Mouse (Mus musculus) CD4-positive, CD25-positive, alpha-beta regulatory T cell, adult 4 months (primary cell): ENCODE measurements around the gene Ppp4r3b. TPM values are rescaled to one million over a fixed set of nuclear protein-coding genes. Genes with fewer than 3 reads are reported as not detected.

ENCODE experiments used
- ATAC-seq: one replicate; pipeline ENCODE4 v1.8.0; 2017
- polyA plus RNA-seq, 2 experiments: library from polyadenylated mRNA; unstranded; fragments of 100-300 nt; shearing (Covaris generic); gene quantifications; one replicate each; pipeline ENCODE4 v1.2.1; 2017

Gene Ppp4r3b
- 100 to 1,000 TPM; 101 to 104 TPM for polyA plus RNA-seq

DNA sequence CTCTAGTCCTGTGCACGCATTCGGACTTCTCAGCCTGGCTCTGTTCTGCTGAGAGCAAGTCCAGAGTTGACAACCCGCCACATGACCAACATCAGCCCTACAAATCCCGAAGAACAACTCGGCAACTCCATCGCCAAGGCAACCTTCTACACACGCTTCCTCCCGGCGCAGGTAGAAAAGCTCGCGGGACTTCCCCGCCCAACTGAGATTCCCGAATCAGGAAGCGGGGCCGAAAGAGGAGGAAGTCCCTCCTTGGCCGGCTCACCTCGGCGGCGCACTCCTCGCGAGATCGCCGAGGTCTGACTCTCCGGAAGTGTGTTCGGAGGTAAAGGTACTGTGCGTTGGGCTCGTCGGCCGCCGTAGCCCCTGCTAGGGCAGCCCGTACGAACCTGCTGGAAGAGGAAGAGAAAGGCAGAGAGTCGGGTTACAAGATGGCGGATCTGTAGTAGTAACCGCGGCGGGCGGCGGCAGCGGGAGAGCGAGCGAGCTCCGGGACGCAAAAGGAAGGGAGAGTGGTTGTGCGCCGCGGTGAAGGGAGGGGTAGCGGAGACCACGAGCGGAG lies at the start of gene Ppp4r3b:
Gene Ppp4r3b (plus strand): TSS at position 328 of the 562 bp plus-strand sequence.
- ATAC-seq, result peak; percentile 86

DNA sequence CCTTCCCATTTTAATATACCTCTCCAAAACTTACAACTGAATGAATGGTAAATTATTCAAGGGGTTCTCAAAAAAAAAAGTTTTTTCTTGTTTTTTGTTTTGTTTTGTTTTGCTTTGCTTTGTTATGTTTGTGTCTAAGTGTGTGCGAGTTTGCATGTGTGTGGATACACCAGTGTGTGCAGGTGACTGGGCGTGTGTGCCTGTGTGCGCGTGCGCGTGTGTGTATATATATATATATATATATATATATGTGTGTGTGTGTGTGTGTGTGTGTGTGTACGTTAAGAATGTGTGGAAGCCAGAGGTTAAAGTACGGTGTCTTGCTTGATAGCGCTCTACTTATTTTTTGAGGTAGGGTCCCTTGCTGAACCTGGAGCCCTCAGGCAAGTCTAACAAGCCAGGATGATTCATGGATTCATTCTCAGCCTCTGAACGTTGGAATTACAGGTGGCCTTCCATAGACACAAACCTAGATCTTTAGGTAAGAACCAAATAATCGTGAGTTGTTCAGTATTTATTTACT lies 42.8 kb upstream of the Ppp4r3b start:
- peak; percentile 11 for ATAC-seq

DNA sequence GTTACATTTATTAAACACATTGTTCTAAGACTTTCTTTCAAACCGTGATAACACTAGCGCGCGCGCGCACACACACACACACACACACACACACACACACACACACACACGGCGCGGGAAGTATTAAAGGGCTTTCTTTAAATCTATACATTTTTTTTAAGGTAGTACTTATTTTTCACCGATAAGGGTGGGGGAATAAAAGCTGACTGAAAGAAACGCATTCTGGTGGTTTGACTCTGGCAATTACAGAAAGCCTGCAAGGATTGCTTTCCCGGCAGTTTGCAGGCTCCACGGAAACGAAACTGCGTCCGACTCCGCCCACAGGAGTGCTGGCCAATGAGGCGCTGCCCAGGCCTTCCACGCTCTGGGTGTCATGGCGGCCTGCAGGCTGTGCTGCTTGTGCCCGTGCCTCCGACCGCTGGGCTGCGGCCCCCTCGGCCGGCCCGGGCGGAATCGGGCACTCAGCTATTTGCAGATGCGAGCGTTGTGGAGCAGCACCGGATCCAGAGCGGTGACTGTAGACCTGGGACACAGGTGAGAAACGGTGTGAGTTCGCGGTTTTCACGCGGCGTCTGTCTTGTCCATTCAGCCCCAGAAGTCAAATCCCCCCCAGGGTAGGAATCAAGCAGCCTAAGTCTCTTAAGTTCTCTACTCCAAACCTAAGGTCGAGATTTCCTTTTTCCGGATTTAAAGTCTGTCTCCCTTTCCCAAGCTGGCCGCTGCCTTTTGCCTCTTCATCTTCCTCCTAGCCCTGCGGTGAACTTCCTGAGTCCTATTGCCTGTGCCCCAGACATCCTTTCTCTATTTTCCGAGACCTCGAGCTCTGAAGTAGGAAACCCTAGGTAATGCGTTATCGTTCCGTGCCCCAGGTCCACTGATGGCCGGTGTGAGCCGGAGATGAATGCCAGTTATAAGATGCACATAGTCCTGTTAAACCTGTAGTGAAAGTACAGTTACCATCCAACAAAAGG lies 42.0 kb upstream of the Ppp4r3b start, which contains the start of gene Pnpt1:
Gene Pnpt1 (plus strand): TSS at position 360 of the 971 bp plus-strand sequence.
- peak; percentile 100 for ATAC-seq

GRCm38 (mm10) chr11:29140671-29141070 lies 32.0 kb upstream of the Ppp4r3b start:
- no peak for ATAC-seq

- ATAC-seq, result no peak
Measured at GRCm38 (mm10) chr11:29148901-29149300, 23.8 kb upstream of the Ppp4r3b start.

- ATAC-seq, result no peak
Measured at GRCm38 (mm10) chr11:29163569-29163968, 9.1 kb upstream of the Ppp4r3b start.

- ATAC-seq, result peak; percentile 51
Measured at GRCm38 (mm10) chr11:29171959-29172391, 715 bp upstream of the Ppp4r3b start.

DNA sequence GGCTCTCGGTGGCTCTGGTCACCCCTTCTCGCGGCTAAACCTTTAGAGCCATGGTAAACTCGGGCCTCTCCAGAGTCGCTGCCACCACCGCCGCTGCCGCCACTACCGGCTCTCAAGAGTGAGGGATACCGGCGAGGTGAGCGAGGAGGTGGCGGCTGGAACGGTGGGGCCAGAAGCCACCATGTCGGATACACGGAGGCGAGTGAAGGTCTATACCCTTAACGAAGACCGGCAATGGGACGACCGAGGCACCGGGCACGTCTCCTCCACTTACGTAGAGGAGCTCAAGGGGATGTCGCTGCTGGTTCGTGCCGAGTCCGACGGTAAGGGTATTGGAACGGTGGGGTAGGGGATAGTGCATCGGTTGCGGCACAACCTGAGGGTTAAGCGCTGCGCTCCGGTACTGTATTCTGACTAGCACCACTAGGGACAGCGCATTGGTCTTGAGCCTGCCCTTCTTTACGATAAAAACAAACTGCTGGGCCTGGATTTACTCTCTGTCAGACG lies 488 bp downstream of the Ppp4r3b start:
- peak; percentile 52 for ATAC-seq

DNA sequence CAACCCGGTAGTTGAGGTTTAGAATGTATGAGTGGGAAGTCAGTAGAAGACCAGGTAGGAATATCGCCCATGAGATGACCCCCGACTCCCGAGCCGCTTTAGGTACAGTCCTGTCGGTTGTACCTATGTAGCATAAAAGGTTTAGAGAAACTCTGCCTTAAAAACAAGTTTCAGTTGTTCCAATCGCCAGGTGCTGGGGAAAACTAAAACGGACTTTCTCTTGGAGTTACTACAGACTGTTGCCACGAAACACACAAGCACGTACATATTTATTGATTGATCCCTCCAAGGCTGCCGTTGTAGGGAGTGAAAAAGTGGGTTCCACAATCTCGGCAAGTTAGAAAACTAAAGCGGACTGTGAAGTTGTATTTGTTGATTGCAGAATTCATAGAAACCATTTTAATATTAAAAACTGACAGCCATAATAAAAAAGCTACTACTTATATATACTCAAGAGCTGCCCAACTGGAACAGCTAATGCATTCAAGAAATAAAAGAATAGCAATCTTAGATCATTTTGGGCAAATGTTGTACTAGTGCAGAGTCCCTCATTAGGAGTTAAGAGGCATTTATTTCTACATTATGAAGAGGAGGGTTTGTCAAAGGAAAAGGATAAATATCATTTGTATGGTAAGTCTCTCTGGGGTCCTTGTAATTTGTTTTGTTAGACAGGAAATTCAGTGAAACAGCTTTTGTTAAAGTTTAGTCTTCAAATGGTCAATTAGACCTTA lies 1.2 kb downstream of the Ppp4r3b start:
- ATAC-seq, result no peak

DNA sequence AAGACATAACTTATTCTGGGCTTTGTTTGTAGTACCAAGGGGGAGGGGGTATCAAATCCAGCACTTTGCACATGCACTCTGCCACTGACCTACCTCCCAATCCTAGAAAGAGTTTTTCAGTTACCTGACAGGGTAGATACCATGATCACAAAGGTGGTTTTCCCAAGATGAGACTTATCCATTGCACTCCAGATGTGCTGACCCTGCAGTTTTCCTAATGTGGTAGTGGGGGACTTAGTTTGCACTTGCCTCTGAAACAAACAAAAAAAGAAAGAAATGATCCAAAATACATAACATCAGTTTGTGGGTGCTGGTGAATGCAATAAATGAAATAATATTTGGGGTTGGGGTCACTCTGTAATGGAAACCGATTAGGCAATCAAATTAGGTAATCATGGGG lies 6.6 kb downstream of the Ppp4r3b start:
- ATAC-seq, result no peak

DNA sequence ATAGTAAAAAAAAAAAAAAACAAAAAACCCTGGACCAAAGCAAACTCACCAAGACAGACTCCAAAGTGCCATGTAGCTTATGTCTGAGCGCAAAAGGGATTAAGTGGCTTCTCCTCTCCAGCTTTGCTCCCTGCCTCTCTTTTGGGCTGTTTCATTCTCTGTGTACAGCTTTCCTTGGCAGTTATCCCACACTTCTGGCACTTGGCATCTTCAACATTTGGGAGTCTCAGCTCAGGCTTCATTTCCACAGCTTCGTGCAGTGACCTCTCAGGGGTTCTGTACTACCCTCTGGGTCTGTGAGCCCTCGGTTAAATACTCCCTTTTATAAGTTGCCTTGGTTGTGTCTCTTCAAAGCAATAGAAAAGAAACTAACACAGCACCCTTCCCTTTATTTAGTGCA lies 8.0 kb downstream of the Ppp4r3b start:
- no peak for ATAC-seq

DNA sequence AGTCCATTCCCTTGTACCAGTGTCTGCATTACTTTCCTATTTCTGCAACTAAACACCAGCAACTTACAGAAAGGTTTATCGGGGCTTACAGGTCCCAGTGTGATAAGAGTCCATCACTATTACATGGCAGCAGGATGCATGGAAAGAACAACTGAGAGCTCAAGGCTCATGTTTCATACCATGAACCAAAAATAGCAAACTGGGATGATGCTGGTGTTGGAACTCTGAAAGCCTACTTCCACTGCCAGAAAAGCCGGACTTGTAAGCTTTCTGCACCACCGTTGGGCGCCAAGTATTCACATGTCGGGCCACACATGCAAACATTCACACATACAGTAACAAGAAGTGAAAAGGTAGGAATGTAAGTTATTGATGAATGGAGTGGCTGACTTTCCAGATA lies 9.1 kb downstream of the Ppp4r3b start:
- no peak for ATAC-seq

DNA sequence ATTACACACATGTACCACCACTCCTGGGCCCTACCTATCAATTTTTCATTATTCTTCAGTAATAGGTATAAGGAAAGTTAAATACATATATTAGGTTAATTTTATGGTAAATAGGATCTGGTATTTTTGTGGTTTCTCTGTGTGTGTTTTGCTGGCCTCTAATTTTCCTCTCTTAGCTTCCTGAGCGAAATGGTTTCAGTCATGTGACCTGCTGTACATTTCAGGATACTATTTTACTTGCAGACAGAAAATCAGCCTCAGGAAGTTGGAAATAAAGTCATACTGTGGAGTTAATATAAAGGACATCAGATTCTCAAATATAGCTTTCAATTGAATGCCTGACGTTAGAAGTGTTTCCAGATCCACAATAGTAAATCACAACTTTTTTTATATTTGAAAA lies 16.3 kb downstream of the Ppp4r3b start:
- ATAC-seq, result no peak

GRCm38 (mm10) chr11:29203653-29204052 lies 31.0 kb downstream of the Ppp4r3b start:
- no peak for ATAC-seq

- no peak for ATAC-seq
Measured at GRCm38 (mm10) chr11:29209774-29210173, 37.1 kb downstream of the Ppp4r3b start.

DNA sequence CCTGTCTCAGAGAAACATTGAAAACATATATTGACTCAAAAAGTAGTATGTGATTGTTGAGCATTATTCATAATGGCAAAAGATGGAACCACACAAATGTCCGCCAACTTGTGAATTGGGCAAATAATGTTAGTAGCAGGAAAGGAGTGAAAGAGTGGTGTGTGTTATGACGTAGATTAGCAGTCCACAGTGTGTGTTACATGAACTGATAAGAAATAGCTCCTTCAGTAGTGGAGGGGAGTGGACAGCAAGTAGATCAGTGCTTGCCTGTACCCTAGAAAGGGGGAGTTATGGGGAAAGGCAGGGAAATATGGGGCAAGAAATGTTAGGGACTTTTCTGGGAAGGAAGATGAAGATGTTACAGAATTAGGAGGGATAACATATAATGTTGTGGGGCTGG lies 43.5 kb downstream of the Ppp4r3b start:
- ATAC-seq, result no peak

DNA sequence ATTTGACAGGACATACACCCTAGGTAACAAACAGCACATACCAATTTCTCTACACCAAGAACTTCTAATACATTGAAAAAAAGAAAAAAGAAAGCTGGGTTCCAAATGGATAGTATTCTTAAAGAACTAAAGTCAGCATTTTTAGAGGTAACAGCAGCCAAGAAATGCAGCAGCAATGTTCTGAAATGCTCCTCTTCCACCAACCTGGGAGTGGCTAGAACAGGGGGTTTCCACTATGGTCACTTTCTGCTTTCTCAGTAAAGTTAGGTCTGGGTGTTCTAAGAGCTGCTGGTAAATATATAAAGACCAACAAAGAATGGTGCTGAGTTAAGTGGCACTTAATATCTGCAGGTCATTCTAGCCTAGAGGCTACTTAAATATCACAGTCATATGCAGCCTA lies 46.4 kb downstream of the Ppp4r3b start:
- no peak for ATAC-seq

GRCm38 (mm10) chr11:29222310-29222709 lies 49.6 kb downstream of the Ppp4r3b start:
- ATAC-seq, result no peak

GRCm38 (mm10) chr11:29224754-29225153 lies 52.1 kb downstream of the Ppp4r3b start:
- ATAC-seq, result peak; percentile 67

- no peak for ATAC-seq
Measured at GRCm38 (mm10) chr11:29228957-29229356, 56.3 kb downstream of the Ppp4r3b start.

GRCm38 (mm10) chr11:29233569-29233968 lies 60.9 kb downstream of the Ppp4r3b start:
- no peak for ATAC-seq

DNA sequence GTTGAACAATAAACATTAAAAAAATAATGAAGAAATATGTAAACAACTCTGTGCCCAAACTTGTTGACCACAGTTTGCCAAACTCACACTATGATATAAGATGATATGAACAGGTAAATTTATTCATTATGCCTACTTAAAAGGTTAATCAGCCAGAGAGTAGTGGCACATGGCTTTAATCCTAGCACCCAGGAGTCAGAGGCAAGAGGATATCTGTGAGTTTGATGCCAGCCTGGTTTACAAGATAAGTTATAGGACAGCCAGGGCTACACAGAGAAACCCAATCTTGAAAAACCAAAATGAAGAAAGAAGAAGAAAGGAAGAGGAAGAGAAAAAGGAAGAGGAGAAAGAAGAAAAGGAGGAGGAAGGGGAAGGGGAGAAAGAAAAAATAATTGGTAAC lies 64.7 kb downstream of the Ppp4r3b start:
- no peak for ATAC-seq

- no peak for ATAC-seq
Measured at GRCm38 (mm10) chr11:29238047-29238446, 65.4 kb downstream of the Ppp4r3b start.
